Mouse (Mus musculus) neural tube, embryonic 12.5 days (tissue): ENCODE data around the gene Ascc2. TPM values are rescaled to one million over a fixed set of nuclear protein-coding genes. Genes with fewer than 3 reads are reported as not detected.

Experiments used
- ATAC-seq: fragments of 200-750 bp; cut with Nextera tagmentation; 2 replicates; pipeline ENCODE4 v1.8.0; 2017; ENCODE audit warnings: low read depth, mild to moderate bottlenecking, moderate TSS enrichment, moderate library complexity; ENCODE audit not compliant: low FRiP score
- H3K27ac ChIP-seq: fragments of 300-500 bp; sonication (generic); 2 replicates; pipeline ENCODE4 v1.5.1; 2016
- H3K27me3 ChIP-seq: fragments of 300-500 bp; sonication (generic); replicated peaks from 2 replicates; pipeline ENCODE4 v1.6.1; 2016; ENCODE audit warnings: mild to moderate bottlenecking
- H3K36me3 ChIP-seq: fragments of 300-500 bp; sonication (generic); 2 replicates; pipeline ENCODE4 v1.6.1; 2016; ENCODE audit warnings: mild to moderate bottlenecking
- H3K4me1 ChIP-seq: fragments of 300-500 bp; sonication (generic); 2 replicates; pipeline ENCODE4 v1.6.1; 2016
- H3K4me2 ChIP-seq: fragments of 300-500 bp; sonication (generic); replicated peaks from 2 replicates; pipeline ENCODE4 v1.6.1; 2016; ENCODE audit warnings: mild to moderate bottlenecking
- H3K4me3 ChIP-seq: fragments of 300-500 bp; sonication (generic); 2 replicates; pipeline ENCODE4 v1.5.1; 2016
- H3K9ac ChIP-seq: fragments of 300-500 bp; sonication (generic); 2 replicates; pipeline ENCODE4 v1.6.1; 2016; ENCODE audit warnings: mild to moderate bottlenecking
- H3K9me3 ChIP-seq: fragments of 300-500 bp; sonication (generic); 2 replicates; pipeline ENCODE4 v1.6.1; 2016; ENCODE audit warnings: mild to moderate bottlenecking
- WGBS: fragments of 180-500 bp; shearing (Covaris S2); methylation state at CpG from one replicate; pipeline ENCODE4 v1.1.7; 2016; 5-methylcytosine and 5-hydroxymethylcytosine counted together
- polyA plus RNA-seq: library from polyadenylated mRNA; unstranded; fragments of >200 nt; fragmentation: Nextera tagmentation; extraction: Ambion mirVana; gene quantifications from 2 replicates; pipeline ENCODE4 v1.2.1, GENCODE M21; 2016

Ascc2 gene
- polyA plus RNA-seq = 28.6 and 28.8 TPM in 2 replicates

GRCm38 (mm10) chr11:4637534-4638234 is at the start of gene Ascc2:
TSS of gene Ascc2 (plus strand) at chr11:4637747.
- H3K9me3 ChIP-seq = no peaks in the 10 kb centered on the region
- H3K9ac ChIP-seq = peak within 1 kb of the TSS; percentile 74
- no peak within 1 kb of the TSS for H3K27ac ChIP-seq
- peaks cover 11% of the 10 kb centered on the region for H3K4me1 ChIP-seq
- ATAC-seq = peak; percentile 89
- peak within 1 kb of the TSS; percentile 88 for H3K4me2 ChIP-seq
- WGBS = under 1% methylated on average over 35 of the region's 35 CpGs
- peak within 1 kb of the TSS; percentile 80 for H3K4me3 ChIP-seq
- 0 out of 2 replicates have a peak, but pooled peaks cover 3% of the 10 kb centered on the region for H3K36me3 ChIP-seq
- H3K27me3 ChIP-seq = no peaks in the 10 kb centered on the region

DNA sequence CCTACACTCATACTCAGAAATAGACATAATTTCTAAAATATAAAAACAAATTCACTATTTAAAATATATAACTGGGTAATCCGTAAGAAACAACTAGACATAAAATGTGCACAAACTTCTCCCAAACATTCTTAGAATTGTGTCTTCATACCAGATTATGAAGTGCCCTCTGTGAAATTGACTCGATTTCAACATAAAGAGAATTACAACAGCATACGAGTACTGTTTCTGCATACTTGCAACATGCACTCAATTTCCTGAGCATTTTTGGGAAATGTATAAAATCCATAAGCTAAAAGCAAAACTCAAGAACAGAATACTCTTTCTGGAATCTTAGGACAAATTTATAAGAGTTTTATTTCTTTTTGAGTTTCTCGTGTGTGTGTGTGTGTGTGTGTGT is 45.7 kb upstream of the Ascc2 start:
- no peaks in the 10 kb centered on the region for H3K36me3 ChIP-seq
- H3K4me3 ChIP-seq = no peak overlapping the region
- H3K27ac ChIP-seq = no peak overlapping the region
- H3K9me3 ChIP-seq = no peaks in the 10 kb centered on the region
- ATAC-seq = no peak
- no peaks in the 10 kb centered on the region for H3K27me3 ChIP-seq
- no peak overlapping the region for H3K4me2 ChIP-seq
- H3K4me1 ChIP-seq = peaks cover 9% of the 10 kb centered on the region
- no peak overlapping the region for H3K9ac ChIP-seq
- 91% methylated on average over 4 of the region's 4 CpGs for WGBS

DNA sequence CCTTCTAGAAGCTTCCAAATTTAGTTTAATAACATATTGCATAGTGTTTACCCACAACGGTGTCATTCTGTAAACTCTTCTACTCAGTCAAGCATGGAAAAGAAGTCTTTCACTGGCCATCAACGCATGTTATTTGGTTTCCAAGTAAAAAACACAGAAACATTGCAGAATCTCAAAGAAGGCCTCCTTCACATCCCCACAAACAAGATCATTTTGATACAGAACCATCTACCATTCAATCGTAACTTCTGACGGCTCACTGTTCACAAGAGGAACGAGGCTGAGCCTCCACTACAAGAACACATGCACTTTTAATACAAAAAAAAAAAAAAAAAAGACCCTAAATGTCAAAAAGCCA is 44.1 kb upstream of the Ascc2 start:
- no peak for ATAC-seq
- Histone ChIP-seq H3K9ac (peak overlapping the region; percentile 96; the same call in 1 of the 2 replicates), H3K27ac (no peak overlapping the region), H3K9me3 (no peaks in the 10 kb centered on the region), H3K4me2 (peak overlapping the region; percentile 64), H3K4me1 (peaks cover 9% of the 10 kb centered on the region), H3K27me3 (no peaks in the 10 kb centered on the region), H3K36me3 (no peaks in the 10 kb centered on the region), H3K4me3 (peak overlapping the region; percentile 96)
- 36% methylated on average over 5 of the region's 5 CpGs for WGBS

GRCm38 (mm10) chr11:4593849-4594607 is 43.5 kb upstream of the Ascc2 start:
- Histone ChIP-seq H3K9ac (peak overlapping the region; percentile 96), H3K27ac (peak overlapping the region; percentile 89), H3K27me3 (no peaks in the 10 kb centered on the region), H3K9me3 (no peaks in the 10 kb centered on the region), H3K36me3 (no peaks in the 10 kb centered on the region), H3K4me3 (peak overlapping the region; percentile 96), H3K4me1 (peaks cover 9% of the 10 kb centered on the region), H3K4me2 (peak overlapping the region; percentile 64)
- ATAC-seq = peak; percentile 90
- WGBS = 1% methylated on average over 42 of the region's 45 CpGs

DNA sequence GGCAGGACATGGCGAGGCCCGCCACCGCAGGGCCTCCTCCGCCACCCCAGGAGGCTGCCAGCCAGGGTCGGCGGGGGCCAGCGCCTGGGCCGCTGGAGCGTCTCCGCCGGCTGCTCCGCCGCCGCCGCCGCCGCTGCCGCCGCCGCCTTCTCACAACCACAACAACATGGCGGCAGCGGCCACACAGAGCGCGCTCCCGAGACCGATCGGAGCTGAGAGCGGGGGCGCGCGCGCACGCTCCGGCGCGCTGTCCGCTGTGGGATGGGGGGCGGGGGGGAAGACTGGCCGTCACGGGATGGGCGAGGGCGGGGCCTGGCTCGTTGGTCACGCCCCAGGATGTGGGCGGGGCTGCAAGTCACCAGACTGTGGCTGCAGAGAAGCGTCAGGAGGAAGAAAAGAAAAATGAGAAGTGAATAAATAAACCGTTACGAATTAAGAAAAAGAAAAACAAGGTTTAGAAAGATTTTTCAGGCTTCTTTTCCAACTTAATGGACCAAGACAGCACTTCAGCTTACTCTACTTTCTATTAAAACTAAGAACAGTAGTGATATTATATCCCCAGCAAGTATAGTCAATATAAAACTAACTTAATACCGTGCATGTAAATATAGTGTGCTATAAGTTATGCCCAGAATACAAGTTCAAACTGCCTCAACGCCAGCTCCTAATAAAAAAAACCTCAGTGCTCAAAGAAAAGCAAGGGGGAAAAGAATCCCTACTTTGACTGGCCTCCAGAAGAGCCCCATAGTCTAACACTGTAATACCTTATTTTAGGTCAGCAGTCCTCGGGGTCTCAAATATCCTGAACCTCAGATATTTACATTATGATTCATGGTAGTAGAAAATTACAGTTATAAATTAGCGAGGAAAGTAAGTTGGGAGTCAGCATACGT is 42.7 kb upstream of the Ascc2 start, which contains the start of gene Mtmr3:
Gene Mtmr3 (minus strand): TSS at position 256 of the 893 bp plus-strand sequence.
- peak within 1 kb of the TSS; percentile 89 for H3K27ac ChIP-seq
- ATAC-seq = peak; percentile 96
- no peaks in the 10 kb centered on the region for H3K36me3 ChIP-seq
- peak within 1 kb of the TSS; percentile 64 for H3K4me2 ChIP-seq
- 4% methylated on average over 53 of the region's 53 CpGs for WGBS
- no peaks in the 10 kb centered on the region for H3K27me3 ChIP-seq
- H3K4me3 ChIP-seq = peak within 1 kb of the TSS; percentile 96
- peak within 1 kb of the TSS; percentile 96 for H3K9ac ChIP-seq
- no peaks in the 10 kb centered on the region for H3K9me3 ChIP-seq
- H3K4me1 ChIP-seq = peaks cover 9% of the 10 kb centered on the region

DNA sequence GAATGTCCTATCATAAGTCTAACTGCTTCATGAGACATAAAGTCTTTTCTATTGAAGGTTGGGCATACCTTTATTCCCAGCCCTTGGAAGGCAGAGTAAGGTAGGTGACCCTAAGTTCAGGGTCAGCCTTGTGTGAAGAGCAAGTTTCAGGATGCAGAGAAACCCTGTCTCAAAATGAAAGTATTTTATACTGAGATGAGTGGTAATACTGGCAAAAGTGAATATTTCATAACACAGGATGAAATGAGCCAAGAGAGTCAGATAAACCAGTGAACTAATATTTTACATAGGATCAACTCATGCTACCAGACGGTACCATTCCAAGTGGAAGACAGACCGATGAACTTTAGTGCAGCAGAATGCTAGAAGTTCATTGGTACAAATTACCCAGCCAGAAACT is 39.1 kb upstream of the Ascc2 start:
- 93% methylated on average over 2 of the region's 2 CpGs for WGBS
- Histone ChIP-seq H3K36me3 (no peaks in the 10 kb centered on the region), H3K27ac (no peak overlapping the region), H3K27me3 (no peaks in the 10 kb centered on the region), H3K9me3 (no peaks in the 10 kb centered on the region), H3K9ac (no peak overlapping the region), H3K4me3 (no peak overlapping the region), H3K4me1 (peaks cover 9% of the 10 kb centered on the region), H3K4me2 (no peak overlapping the region)
- no peak for ATAC-seq

- no peak overlapping the region for H3K4me3 ChIP-seq
- no peak overlapping the region for H3K27ac ChIP-seq
- H3K9ac ChIP-seq = no peak overlapping the region
- WGBS = 92% methylated on average over 3 of the region's 3 CpGs
- H3K36me3 ChIP-seq = no peaks in the 10 kb centered on the region
- peaks cover 14% of the 10 kb centered on the region for H3K4me1 ChIP-seq
- H3K27me3 ChIP-seq = no peaks in the 10 kb centered on the region
- H3K4me2 ChIP-seq = no peak overlapping the region
- no peaks in the 10 kb centered on the region for H3K9me3 ChIP-seq
- no peak for ATAC-seq
Measured at GRCm38 (mm10) chr11:4599916-4600315, 37.6 kb upstream of the Ascc2 start.

DNA sequence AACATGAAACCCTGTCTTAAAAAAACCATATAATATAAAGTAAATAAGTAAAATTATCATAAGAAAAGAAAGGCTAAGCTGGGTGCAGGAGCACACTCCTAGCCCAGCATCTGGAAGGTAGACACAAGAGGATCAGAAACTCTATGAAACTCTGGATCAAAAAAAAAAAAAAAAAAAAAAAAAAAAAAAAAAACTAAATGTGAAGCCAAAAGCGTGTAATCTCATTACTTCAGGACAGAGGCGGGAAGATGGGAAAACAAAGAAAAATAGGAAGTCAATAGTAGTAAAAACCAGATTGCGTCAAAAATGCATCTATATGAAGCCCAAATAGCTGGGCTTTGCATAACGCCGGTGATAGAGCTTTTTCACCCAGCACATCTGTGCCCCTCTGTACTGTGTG is 35.7 kb upstream of the Ascc2 start:
- Histone ChIP-seq H3K4me1 (peaks cover 14% of the 10 kb centered on the region), H3K27ac (no peak overlapping the region), H3K36me3 (no peaks in the 10 kb centered on the region), H3K27me3 (no peaks in the 10 kb centered on the region), H3K4me2 (no peak overlapping the region), H3K9me3 (no peaks in the 10 kb centered on the region), H3K4me3 (no peak overlapping the region), H3K9ac (no peak overlapping the region)
- 86% methylated on average over 5 of the region's 5 CpGs for WGBS
- no peak for ATAC-seq

GRCm38 (mm10) chr11:4602691-4603441 is 34.7 kb upstream of the Ascc2 start:
- 27% methylated on average over 12 of the region's 12 CpGs for WGBS
- no peak overlapping the region for H3K4me3 ChIP-seq
- H3K27ac ChIP-seq = no peak overlapping the region
- H3K4me2 ChIP-seq = peak overlapping the region; percentile 16; the same call in 1 of the 2 replicates
- no peaks in the 10 kb centered on the region for H3K27me3 ChIP-seq
- no peak overlapping the region for H3K9ac ChIP-seq
- peak; percentile 37; the same call in 1 of the 2 replicates for ATAC-seq
- peaks cover 14% of the 10 kb centered on the region for H3K4me1 ChIP-seq
- no peaks in the 10 kb centered on the region for H3K36me3 ChIP-seq
- H3K9me3 ChIP-seq = no peaks in the 10 kb centered on the region

- WGBS = 10% methylated on average over 6 of the region's 6 CpGs
- H3K4me2 ChIP-seq = no peak overlapping the region
- H3K9ac ChIP-seq = no peak overlapping the region
- H3K9me3 ChIP-seq = no peaks in the 10 kb centered on the region
- no peak overlapping the region for H3K27ac ChIP-seq
- H3K4me3 ChIP-seq = no peak overlapping the region
- H3K27me3 ChIP-seq = no peaks in the 10 kb centered on the region
- H3K36me3 ChIP-seq = no peaks in the 10 kb centered on the region
- ATAC-seq = no peak
- H3K4me1 ChIP-seq = peaks cover 14% of the 10 kb centered on the region
Measured at GRCm38 (mm10) chr11:4604441-4604840, 33.1 kb upstream of the Ascc2 start.

GRCm38 (mm10) chr11:4605414-4605813 is 32.1 kb upstream of the Ascc2 start:
- no peak for ATAC-seq
- Histone ChIP-seq H3K4me3 (no peak overlapping the region), H3K4me2 (no peak overlapping the region), H3K4me1 (peaks cover 14% of the 10 kb centered on the region), H3K27ac (no peak overlapping the region), H3K27me3 (no peaks in the 10 kb centered on the region), H3K36me3 (no peaks in the 10 kb centered on the region), H3K9me3 (no peaks in the 10 kb centered on the region), H3K9ac (no peak overlapping the region)
- WGBS = 53% methylated on average over 7 of the region's 7 CpGs
